Mouse (Mus musculus) gastrocnemius, adult 8-10 months (tissue): ENCODE measurements at regions not wholly inside any gene's neighbourhood (a gene's known extent, or its start where the extent isn't known, plus 50 kb on each side); places are given as distances from the start of the nearest gene placed in this dataset.

Experiments
- DNase-seq, 2 experiments: peaks; one replicate each; pipeline ENCODE4 v3.0.0; 2022; ENCODE audit warnings: low spot score in 2 of 2

DNA sequence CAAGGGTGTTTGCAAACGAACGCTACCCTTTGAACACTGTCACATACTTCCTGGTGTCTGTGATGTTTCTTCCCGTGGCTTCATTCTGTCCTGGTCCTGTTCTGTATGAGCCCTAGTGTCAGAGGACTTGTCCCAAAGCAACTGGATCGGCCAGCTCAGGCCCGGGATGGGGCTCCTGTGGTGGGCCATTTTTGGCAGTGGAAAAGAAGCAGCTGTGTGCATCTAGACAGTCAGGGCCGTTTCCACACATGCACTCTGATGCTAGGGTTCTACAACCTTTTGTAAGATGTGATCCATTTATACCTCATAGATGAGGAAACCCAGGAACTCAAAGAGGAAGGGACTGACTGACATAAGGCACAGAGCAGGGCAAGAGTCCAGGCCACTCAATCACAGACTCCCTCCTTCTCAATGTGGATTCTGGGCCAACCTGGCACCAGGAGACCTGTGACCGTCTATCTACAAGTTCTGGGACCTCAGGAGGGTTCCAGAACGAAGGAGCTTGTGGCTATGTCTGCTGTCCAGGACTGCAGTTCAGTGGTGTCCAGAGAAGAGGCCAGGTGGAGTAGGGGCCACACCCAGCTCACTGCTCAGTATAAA lies 155.2 kb downstream of the Trim29 start:
- DNase-seq = no peak

DNA sequence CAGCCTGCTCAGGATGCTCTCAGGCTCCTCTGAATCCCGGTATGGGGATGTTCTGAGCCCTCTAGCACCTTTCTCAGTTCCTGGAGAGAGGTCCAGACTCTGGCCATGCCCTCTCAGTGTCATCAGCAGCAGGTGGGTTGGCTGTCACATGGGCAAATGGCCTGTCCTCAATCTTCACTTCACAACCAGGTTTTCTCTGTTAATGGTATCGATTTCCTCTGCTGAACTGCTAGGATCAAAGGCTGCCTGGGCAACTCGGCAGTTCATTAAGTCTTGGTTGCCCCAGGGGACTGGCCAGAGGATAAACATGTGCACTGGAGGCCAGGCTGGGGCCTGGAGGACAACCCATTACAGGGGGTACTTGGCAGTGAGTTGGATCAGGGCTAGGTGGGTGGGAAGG lies 156.2 kb downstream of the Trim29 start:
- no peak for DNase-seq

DNA sequence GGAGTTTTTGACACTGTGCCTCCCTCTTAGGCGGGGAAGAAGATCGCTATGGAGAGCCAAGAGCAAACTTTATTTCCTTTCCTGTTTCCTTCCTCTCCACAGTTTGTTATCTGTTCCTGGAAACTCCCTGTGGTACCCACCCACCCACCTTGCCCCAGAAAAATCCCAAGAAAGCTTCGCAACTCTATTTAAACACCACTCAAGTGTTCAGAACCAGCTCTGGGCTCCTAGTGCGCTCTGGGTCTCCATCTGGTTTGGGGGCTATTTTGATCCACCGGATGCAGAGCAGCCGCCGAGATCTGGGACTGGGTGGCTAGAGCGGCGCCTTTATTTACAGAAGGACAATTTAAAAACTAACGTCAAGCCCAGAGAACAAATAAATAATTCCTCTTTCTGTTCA lies 158.6 kb downstream of the Trim29 start:
- no peak for DNase-seq

DNA sequence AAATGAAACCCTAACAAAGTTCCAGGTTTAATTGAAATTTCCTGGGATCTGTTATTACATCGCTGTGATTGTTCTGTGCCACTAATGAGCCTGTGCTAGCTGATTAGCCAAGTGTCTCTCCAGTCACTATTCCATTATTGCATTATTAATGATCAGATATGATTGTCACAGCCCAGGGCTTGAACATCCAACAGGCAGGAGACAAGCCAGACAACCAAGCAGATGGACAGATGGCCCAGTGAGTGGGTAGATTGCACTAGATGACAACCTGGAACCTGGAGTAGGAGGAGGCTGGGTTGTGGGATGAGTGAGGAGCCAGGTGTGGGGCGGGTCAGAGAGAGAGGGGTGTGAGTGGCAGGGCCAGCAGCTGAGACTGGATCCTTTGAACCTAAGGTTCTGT lies 161.6 kb downstream of the Trim29 start:
- DNase-seq = no peak

DNA sequence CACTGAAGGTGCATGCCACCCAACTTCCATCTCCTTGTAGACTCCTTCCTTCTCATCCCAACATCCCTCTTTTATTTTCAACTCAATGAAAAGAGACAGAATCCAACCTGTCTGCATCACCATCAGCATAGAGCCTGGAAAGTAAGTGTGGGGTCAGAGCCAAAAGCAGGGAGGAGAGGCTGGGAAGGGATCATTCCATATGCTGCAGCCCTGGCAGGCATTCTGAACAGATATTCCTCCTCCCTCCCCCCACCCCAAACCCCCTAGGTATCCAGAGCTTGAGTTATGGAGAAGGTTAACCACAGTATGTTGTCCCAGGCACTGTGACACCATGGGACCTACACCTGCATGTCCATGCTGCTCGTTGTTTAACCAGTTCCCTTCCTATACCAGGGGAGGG lies 162.5 kb downstream of the Trim29 start:
- no peak for DNase-seq

DNA sequence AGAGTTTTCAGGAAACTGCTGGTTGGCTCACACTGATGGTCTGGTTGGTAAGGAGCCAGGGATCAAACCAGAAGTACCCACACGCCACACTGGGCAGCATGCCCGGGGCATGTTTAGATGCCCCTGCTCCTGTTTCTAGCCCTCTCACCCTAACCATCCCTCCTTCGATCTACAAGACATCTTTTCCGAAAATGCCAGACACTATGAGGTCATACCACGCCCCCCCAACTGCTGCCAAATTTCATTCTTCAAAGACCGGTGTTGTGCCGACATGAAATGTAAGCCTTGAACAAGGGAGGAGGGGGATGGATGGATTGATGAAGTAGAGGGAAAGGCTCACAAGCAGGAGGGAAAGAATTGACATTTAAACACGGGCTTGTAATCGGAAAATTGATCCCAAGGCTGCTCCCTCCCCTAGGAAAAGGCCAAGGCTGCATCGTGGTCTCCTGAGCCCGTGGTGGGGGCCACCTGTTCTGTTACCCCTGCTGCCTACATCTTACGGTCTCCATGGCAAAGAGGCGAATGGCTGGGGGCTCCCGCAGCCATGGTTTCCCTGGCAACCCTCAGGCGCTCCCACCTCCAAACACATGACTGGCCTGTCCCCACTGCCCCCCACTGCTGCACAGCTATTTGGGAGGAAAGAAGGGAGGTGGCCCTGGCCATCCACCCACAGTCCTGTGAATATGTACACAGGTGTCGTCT lies 163.1 kb downstream of the Trim29 start:
- no peak for DNase-seq

DNA sequence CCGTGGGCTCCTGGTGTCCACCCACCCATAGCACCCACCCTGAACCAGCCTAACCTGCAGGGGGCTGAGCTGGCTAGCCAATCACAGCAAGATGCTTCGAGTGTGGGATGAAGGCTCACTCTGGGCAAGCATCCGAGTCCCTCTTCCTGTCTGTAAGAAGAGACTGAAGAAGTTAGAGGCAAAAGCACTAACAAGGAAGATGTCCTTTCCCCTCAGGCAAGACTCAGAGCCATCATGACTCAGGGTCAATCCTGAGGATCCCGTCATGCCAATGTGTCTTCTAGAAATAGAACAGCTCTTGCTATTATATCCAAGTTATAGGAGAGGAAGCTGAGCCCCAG lies 163.6 kb downstream of the Trim29 start:
- DNase-seq = no peak

DNA sequence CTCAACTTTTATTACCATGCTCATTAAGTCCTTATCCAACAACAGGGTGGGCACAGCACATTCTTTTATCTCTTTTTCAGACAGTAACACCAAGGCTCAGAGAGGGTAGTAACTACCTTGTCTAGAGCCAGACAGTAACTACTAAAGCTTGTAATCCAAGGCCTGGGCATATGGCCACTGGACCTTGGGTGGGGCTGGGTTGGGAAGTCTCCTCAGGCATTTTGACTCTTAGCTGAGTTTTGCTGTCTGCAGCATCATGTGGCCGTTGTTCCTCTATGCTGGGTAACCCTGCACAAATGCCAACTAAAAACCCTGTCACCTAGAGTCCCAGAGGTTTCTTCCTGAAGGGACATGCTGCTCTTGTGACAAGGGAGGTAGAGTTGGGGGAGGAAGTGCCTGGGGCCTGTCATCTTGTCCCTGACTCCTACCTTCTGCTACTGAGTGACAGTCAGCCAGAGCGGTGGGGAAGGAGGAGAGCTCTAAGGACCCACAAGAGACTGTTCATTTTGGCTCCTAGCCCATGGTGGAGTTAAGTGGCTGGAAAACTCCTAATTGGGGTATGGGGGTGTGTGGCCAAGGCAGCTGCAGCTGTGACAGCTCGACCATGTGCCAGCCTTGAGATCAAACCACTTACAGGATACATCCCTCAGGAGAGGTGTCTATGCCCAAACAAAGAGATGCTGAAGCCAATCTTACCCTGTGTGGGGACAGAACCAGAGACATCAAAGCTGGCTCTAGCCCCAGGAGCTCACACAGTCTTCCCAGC lies 170.4 kb downstream of the Trim29 start:
- no peak for DNase-seq

DNA sequence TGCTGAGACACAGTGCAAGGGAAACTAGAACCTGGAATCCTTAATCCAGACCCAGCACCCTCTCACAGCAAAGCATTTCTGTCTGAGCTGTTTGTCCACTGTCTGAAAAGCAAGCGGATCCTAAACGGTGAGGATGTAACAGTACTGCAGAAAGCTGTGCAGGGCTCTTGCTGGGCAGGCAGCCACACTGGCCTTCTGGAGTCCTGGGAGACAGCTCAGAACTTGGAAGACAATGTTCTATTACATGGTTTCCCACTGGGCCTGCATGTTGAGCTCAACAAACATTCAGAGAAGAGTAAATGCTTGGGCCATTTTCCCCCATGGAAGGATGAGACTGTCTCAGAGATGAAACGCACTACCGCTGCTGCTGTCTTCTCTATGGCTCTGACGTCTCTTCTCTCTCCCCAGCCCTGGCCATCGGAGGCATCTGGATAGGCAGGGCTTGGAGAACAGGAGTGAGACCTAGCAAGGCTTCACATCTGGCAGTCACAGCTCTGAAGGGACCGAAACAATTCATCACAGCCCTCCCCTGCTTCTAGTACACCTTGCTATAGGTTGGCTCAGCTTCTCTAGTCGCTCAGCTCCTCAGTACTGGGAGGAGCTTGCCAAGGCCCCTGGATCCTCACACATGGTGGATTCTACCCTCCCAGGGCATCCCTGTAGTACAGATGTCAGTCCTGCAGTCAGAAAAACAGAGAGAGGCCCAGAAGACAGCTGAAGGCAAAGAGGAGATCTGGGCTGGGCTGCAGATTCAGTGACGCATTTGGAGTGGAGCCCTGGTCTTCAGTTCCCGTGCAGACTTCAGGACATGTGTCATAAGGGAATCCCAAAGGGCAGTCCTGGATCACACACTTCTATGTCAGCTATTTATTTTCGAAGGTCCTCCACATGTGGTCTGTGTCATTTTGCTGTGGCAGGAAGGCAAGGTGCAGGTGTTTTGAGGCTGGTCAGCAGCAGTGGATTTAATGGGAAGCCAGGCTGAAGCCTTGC lies 171.7 kb downstream of the Trim29 start:
- DNase-seq = peak; percentile 70 to 72

DNA sequence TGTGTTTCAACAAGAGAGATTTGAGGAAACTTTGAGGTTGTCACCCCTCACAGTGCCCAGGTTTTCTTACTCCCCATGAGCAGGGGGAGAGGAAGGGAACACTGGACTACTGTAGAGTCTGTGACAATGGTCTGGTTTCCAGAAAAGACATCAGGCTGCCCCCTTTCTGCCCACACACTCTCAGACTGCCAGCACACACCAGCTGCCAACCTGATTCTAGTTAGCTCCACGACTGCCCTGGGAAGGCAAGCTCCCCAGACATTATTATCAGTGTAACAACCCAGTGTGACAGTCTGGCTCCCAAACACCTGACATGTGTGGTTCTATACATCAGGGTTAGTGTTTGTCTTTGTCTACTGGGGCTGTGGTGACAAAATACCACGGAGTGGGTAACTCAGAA lies 172.5 kb downstream of the Trim29 start:
- no peak for DNase-seq

DNA sequence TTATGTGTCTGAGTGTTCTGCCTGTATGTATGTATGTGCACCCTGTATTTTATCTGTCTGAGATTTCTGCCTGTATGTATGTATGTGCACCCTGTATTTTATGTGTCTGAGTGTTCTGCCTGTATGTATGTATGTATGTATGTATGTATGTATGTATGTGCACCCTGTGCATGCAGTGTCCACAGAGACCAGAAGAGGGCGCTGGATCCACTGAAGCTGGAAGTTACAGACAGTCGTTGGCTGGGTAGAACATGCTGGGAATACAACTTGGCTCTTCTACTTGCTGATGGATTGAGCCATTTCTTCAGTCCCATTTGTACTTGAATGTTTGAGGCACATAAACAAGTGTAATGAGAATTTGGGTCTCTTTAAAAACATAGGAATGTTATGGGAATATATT lies 173.3 kb downstream of the Trim29 start:
- DNase-seq = no peak

DNA sequence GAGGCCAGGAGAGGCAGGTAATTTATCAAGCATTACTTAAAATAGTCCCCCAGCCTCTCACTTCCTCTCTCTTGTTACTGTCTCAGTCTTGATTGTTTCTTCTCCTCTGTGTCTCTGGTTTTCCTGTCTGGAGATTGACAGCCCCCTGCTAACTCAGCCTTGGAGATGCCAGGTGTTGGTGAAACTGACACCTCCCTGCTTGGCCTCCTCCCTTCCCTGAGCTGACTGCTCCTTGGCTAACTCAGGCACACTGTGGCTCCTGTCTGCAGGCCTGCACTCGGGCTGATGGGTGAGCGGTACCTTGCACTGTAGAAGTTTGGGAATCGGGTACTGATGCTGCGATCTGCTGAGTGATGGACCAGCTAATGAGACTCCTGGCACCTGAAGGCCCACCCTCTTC lies 176.1 kb downstream of the Trim29 start:
- DNase-seq = peak in 1 of 2 experiments; percentile 18

DNA sequence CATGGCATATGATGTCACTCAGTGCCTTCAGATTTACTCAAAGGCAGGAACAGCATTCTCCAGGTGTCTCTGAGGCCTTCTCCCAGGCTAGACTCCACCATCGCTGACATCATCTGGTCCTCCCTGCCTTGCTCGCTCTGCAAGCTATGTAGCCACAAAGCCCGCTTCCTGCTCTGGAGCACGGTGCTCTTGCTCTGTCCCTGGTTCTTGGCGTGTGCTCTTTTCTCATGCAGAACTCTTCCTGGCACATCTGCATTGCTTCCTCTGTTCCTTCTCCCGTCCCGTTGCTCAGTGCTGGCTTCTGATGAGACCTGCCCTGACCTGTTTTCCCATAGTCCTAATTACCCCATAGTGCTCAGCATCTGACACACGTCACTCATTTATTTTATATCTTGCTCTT lies 178.6 kb downstream of the Trim29 start:
- DNase-seq = no peak

DNA sequence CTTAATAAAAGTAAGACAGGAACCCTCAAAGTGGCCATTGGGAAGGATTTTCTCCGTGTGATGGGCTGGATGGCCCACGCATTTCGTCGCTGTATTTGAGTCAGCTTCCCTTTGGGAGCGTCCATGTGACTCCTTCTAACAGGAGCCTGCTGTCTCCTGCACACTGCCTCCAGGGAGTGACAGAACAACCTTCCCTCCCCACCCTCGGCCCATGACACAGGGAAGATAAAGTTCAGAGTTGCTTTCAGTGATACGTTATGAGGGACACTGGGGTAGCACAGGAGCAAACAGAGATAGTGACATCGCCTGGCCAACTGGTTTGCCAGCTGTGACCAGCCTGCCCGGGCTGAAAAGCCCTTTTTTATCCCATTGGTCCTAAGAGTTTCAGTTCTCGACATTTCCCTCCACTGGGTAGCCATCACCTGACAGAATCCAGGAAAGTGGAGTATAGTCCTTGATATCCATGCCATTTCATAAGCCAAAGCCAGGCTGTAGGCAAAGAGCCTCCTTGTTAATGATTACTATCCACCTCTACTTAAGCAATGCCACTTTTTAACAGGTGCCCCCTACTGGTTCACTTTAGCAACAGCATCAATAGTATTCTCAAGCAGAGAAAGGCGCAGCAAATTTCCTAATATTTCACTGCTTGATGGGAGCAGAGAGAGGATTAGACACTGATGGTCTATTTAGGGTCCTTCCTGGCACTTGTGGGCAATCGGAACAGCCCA lies 180.5 kb downstream of the Trim29 start:
- no peak for DNase-seq

DNA sequence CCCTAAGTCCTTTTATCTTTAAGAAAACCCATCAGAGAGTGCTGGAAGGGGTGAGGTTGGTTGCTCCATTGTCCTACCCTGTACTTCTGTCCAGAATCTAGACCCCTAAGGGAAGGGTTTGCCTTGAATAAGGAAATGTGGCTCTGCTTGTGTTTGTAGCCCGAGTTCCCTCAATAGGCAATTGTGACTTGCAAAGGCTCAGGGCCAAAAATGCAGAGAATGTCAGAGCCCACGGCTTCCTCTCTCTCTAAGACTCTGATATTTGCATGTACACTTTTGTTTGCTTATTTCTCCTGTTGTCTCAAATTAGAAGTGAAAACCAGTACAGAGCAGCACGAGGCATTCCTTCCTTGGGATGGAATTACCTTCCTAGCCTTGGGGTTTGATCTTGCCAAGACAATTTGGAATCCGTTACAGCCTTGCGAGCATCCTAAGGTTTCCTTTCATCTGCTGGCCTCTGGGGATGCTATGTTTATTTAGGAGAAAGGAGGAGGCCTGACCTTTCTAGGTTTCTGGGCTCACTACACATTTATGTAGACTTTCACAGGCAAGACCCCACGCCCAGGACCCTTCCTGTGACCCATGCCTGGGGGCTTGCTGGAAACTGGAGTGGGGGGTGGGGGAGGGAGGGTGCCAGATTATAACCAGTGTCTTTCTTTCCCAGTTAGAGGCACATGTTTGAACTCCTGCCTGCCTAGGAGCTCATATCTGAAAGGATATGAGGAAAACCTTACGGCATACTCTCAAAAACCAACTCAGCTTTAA lies 181.8 kb downstream of the Trim29 start:
- DNase-seq = no peak

DNA sequence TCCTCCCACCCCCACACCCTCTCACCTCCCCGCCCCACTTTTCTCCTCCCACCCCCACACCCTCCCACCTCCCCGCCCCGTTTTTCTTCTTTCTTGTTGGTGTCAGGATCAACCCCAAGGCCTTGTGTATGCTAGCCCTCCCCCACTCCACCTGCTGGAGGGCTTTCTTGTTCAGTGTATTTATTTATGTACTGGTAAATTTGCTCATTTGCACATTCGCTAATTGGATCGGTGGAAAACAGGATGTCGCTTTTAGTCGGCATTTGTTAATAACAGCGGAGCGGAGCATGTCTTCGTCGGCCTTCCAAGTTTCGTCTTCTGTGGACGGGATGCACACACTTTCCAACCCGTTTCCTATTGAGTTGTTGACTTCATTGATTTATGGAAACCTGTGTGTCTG lies 187.9 kb downstream of the Trim29 start:
- DNase-seq = no peak

DNA sequence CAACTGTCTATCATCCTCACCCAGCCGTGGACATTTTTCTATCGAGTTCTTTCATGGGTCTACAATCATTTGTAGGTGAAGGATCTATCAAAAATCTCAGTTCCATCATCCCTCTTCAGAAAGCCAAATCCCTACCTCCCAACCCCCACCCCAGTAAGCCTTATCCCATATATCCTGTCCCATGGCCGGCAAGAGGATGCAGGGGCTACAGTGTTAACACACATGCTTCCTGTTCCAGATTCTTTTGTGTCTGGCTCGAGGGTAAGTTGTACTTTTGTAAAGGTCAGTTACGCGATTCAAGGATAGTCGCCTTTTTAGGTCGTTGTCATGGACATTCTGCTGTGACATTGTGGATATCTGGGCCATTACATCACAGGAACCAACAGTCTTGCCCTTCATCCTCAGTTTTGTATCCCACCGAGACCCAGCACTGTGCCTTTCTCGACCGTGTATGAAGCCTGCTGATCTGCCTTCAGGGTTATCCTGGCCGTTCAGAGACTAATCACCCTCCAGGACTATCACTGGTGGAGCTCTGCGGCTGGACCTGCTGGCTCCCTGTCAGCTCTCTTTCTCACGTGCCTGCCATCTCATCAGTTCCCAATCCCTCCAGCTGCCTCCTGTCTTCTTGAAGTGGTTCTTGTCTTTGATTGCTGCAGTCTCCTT lies 193.8 kb downstream of the Trim29 start:
- DNase-seq = no peak

DNA sequence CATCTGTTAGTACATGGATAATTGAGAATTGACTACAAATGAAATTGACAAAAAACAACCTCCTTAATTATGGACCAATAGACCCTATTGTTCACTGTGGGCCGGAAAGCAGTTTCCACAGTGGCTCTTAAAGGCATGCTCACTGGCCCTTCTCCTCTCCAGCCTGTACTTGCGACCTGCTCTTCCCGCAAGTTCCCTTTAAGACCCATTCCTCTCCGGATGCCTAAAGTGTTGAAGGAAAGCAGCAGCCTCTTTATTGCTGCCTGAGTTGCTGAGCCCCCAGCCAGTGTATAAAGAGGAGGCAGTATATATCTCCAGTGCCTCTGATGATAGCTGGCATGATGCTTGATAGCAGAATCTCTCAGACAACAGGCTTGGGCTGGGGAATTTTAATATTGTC lies 195.2 kb downstream of the Trim29 start:
- no peak for DNase-seq

DNA sequence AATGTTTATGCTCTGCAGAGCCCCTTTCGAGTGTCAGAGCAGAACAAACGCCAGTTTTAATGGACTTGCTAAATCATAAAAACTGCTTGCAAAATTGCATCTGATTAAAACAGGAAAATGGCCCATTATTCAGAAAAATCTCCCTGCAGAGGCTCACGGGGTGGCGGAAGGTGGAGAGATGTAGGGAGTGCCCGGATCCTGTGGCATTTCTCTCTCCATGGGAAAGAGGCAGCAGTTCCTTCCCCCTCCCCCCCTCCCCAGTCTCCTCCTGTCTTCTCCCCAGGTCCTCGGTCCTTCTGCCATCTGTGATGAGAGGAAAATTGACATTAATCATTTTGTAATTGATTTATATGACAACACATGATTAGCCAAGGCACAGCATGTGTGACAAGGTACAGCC lies 195.6 kb downstream of the Trim29 start:
- no peak for DNase-seq

DNA sequence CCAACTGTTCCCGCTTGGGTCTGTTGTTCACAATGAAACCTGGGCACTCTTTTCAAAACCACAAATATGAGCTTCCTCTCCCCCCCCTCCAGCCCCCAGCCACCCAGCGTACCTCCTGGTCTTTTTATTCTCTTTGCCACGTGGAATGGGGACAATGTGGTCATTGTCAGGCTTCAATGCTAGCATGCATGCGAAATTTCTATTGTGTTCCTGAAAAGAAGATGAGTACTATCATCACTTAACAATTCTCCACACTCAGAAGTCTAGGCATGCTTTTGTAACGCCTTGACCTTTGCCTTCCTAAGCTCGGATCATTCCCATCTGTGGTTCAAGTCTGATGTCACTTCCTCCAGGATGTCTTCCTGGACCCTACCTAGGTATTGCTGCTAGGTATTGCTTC lies 202.2 kb downstream of the Trim29 start:
- DNase-seq = no peak
